Mouse (Mus musculus) lung, adult 2 months (tissue): Measurements from ENCODE around the gene H2-DMb2.

Experiments used
- CTCF ChIP-seq: fragments of 200-500 bp; IDR thresholded peaks from 2 replicates; pipeline ENCODE4 v1.5.1; 2011; ENCODE audit warnings: mild to moderate bottlenecking, low read length, control low read depth; ENCODE audit not compliant: insufficient read depth
- POLR2A ChIP-seq: fragments of 200-500 bp; IDR thresholded peaks from 2 replicates; pipeline ENCODE4 v1.6.1; 2011; ENCODE audit warnings: low read depth, mild to moderate bottlenecking, control low read depth, low read length, borderline replicate concordance; ENCODE audit errors: extremely low read depth

DNA sequence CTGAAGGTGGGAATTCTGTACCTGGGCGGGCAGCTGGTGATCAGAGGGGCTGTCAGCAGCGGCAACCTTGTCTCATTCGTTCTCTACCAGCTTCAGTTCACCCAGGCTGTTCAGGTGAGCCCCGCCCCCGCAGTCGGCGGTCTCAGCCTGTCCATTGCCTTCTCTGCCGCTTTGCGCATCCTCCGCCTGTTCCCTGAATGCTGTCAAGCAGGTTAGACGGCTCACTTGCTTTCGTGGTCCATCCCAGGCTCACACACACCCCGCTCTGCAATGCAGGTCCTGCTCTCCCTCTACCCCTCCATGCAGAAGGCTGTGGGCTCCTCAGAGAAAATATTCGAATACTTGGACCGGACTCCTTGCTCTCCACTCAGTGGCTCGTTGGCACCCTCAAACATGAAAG lies 49.7 kb downstream of the H2-DMb2 start:
- TF ChIP-seq POLR2A: no peak
- TF ChIP-seq CTCF: no peak
